Mouse (Mus musculus) stomach, embryonic 14.5 days (tissue): ENCODE results near the gene Fibcd1. TPM values are rescaled to one million over a fixed set of nuclear protein-coding genes. Genes with fewer than 3 reads are reported as not detected.

ENCODE experiments used
- ATAC-seq: fragments of 200-750 bp; cut with Nextera tagmentation; 2 replicates; pipeline ENCODE4 v1.8.0; 2017; ENCODE audit warnings: low read depth, moderate TSS enrichment; ENCODE audit not compliant: insufficient number of reproducible peaks, insufficient read depth, low FRiP score
- H3K27ac ChIP-seq: fragments of 300-500 bp; sonication (generic); 2 replicates; pipeline ENCODE4 v1.5.1; 2014; ENCODE audit warnings: mild to moderate bottlenecking, low read length, moderate library complexity, mixed read lengths
- H3K27me3 ChIP-seq: fragments of 300-500 bp; sonication (generic); 2 replicates; pipeline ENCODE4 v1.6.1; 2014; ENCODE audit warnings: low read length, control low read depth, mixed read lengths; ENCODE audit not compliant: control insufficient read depth, insufficient read depth
- H3K36me3 ChIP-seq: fragments of 300-500 bp; sonication (generic); 2 replicates; pipeline ENCODE4 v1.6.1; 2014; ENCODE audit warnings: mild to moderate bottlenecking, control low read depth, low read length, moderate library complexity, mixed read lengths; ENCODE audit not compliant: control insufficient read depth, insufficient read depth
- H3K4me1 ChIP-seq: fragments of 300-500 bp; sonication (generic); 2 replicates; pipeline ENCODE4 v1.6.1; 2014; ENCODE audit warnings: low read length, control low read depth, mixed read lengths; ENCODE audit not compliant: control insufficient read depth, insufficient read depth
- H3K4me2 ChIP-seq: fragments of 300-500 bp; sonication (generic); replicated peaks from 2 replicates; pipeline ENCODE4 v1.6.1; 2014; ENCODE audit warnings: low read depth, low read length, control low read depth
- H3K4me3 ChIP-seq: fragments of 300-500 bp; sonication (generic); 2 replicates; pipeline ENCODE4 v1.5.1; 2014; ENCODE audit warnings: low read depth, low read length, control low read depth
- H3K9ac ChIP-seq: fragments of 300-500 bp; sonication (generic); replicated peaks from 2 replicates; pipeline ENCODE4 v1.6.1; 2014; ENCODE audit warnings: low read depth, mild to moderate bottlenecking, control low read depth, low read length, moderate library complexity, mixed read lengths
- H3K9me3 ChIP-seq: fragments of 300-500 bp; sonication (generic); 2 replicates; pipeline ENCODE4 v1.6.1; 2016; ENCODE audit warnings: low read depth, low read length, control low read depth; ENCODE audit not compliant: control insufficient read depth
- WGBS: fragments of 180-500 bp; shearing (Covaris S2); extraction: QIAGEN DNeasy Blood & Tissue Kit; methylation state at CpG from one replicate; pipeline ENCODE4 v1.1.7; 2014; 5-methylcytosine and 5-hydroxymethylcytosine counted together
- polyA plus RNA-seq: library from polyadenylated mRNA; unstranded; fragments of >200 nt; fragmentation: Nextera tagmentation; extraction: Ambion mirVana; gene quantifications from 2 replicates; pipeline ENCODE4 v1.2.1, GENCODE M21; 2014

Fibcd1 gene
- 0.10 TPM in 1 of 2 replicates, not detected in the other for polyA plus RNA-seq

GRCm38 (mm10) chr2:31845896-31846691 lies at the start of gene Fibcd1:
Gene Fibcd1, minus strand, starts transcription at chr2:31846005.
- Histone ChIP-seq H3K36me3 (no peaks in the 10 kb centered on the region), H3K27me3 (peaks cover 30% of the 10 kb centered on the region), H3K27ac (no peak within 1 kb of the TSS), H3K4me3 (peak within 1 kb of the TSS; percentile 52), H3K9ac (peak within 1 kb of the TSS; percentile 28; the same call in 1 of the 2 replicates), H3K4me2 (peak within 1 kb of the TSS; percentile 98), H3K4me1 (peaks cover 12% of the 10 kb centered on the region), H3K9me3 (no peaks in the 10 kb centered on the region)
- WGBS: under 1% methylated on average over 68 of the region's 88 CpGs
- ATAC-seq: no peak; the same call in 1 of the 2 replicates

- ATAC-seq: no peak
- 62% methylated on average over 13 of the region's 13 CpGs for WGBS
- no peaks in the 10 kb centered on the region for H3K9me3 ChIP-seq
These were observed 48.5 kb upstream of the Fibcd1 start for GRCm38 (mm10) chr2:31894221-31894870.

GRCm38 (mm10) chr2:31893110-31893669 lies 47.4 kb upstream of the Fibcd1 start:
- Histone ChIP-seq H3K4me3 (no peak overlapping the region), H3K4me2 (no peak overlapping the region), H3K27me3 (0 out of 2 replicates have a peak, but pooled peaks cover 3% of the 10 kb centered on the region), H3K9me3 (no peaks in the 10 kb centered on the region), H3K27ac (no peak overlapping the region), H3K9ac (no peak overlapping the region), H3K4me1 (no peaks in the 10 kb centered on the region), H3K36me3 (no peaks in the 10 kb centered on the region)
- WGBS: 55% methylated on average over 10 of the region's 10 CpGs
- ATAC-seq: no peak

More at GRCm38 (mm10) chr2:31894221-31894870, 48.5 kb upstream of the Fibcd1 start:
- Histone ChIP-seq H3K27me3 (no peaks in the 10 kb centered on the region), H3K4me1 (no peaks in the 10 kb centered on the region), H3K4me2 (no peak overlapping the region), H3K4me3 (no peak overlapping the region), H3K27ac (no peak overlapping the region), H3K36me3 (no peaks in the 10 kb centered on the region), H3K9ac (no peak overlapping the region)

GRCm38 (mm10) chr2:31891219-31891618 lies 45.4 kb upstream of the Fibcd1 start:
- Histone ChIP-seq H3K4me3 (no peak overlapping the region), H3K9ac (no peak overlapping the region), H3K4me1 (peaks cover 5% of the 10 kb centered on the region; the same call in 1 of the 2 replicates), H3K36me3 (no peaks in the 10 kb centered on the region), H3K4me2 (no peak overlapping the region), H3K9me3 (no peaks in the 10 kb centered on the region), H3K27ac (no peak overlapping the region), H3K27me3 (peaks cover 18% of the 10 kb centered on the region)
- no peak for ATAC-seq
- 87% methylated on average over 2 of the region's 2 CpGs for WGBS

- H3K4me3 ChIP-seq: no peak overlapping the region
- no peak for ATAC-seq
- peaks cover 22% of the 10 kb centered on the region for H3K27me3 ChIP-seq
- H3K36me3 ChIP-seq: no peaks in the 10 kb centered on the region
- no peak overlapping the region for H3K4me2 ChIP-seq
- no peaks in the 10 kb centered on the region for H3K9me3 ChIP-seq
- 44% methylated on average over 1 of the region's 1 CpGs for WGBS
- no peak overlapping the region for H3K9ac ChIP-seq
- H3K4me1 ChIP-seq: peaks cover 5% of the 10 kb centered on the region; the same call in 1 of the 2 replicates
- no peak overlapping the region for H3K27ac ChIP-seq
These were observed 43.1 kb upstream of the Fibcd1 start for GRCm38 (mm10) chr2:31888871-31889270.

- 7% methylated on average over 26 of the region's 26 CpGs for WGBS
- ATAC-seq: peak; percentile 70; the same call in 1 of the 2 replicates
- H3K27ac ChIP-seq: no peak within 1 kb of the TSS
- peak within 1 kb of the TSS; percentile 17 for H3K4me3 ChIP-seq
- no peaks in the 10 kb centered on the region for H3K9me3 ChIP-seq
- H3K4me1 ChIP-seq: peaks cover 5% of the 10 kb centered on the region; the same call in 1 of the 2 replicates
- H3K4me2 ChIP-seq: peak within 1 kb of the TSS; percentile 32
- no peaks in the 10 kb centered on the region for H3K36me3 ChIP-seq
- no peak within 1 kb of the TSS for H3K9ac ChIP-seq
- peaks cover 22% of the 10 kb centered on the region for H3K27me3 ChIP-seq
These were observed 41.2 kb upstream of the Fibcd1 start, which contains the start of gene Lamc3 for GRCm38 (mm10) chr2:31887030-31887429. Gene Lamc3, plus strand, starts transcription at chr2:31887291.

GRCm38 (mm10) chr2:31884806-31885205 lies 39.0 kb upstream of the Fibcd1 start:
- 21% methylated on average over 6 of the region's 6 CpGs for WGBS

GRCm38 (mm10) chr2:31883061-31883460 lies 37.3 kb upstream of the Fibcd1 start:
- H3K4me3 ChIP-seq: no peak overlapping the region
- H3K4me2 ChIP-seq: no peak overlapping the region
- H3K9ac ChIP-seq: no peak overlapping the region
- ATAC-seq: no peak
- H3K36me3 ChIP-seq: no peaks in the 10 kb centered on the region
- no peaks in the 10 kb centered on the region for H3K9me3 ChIP-seq
- H3K27me3 ChIP-seq: peaks cover 22% of the 10 kb centered on the region
- WGBS: 42% methylated on average over 4 of the region's 4 CpGs
- H3K4me1 ChIP-seq: peaks cover 5% of the 10 kb centered on the region; the same call in 1 of the 2 replicates
- H3K27ac ChIP-seq: no peak overlapping the region

More at GRCm38 (mm10) chr2:31884806-31885205, 39.0 kb upstream of the Fibcd1 start:
- no peak overlapping the region for H3K9ac ChIP-seq
- no peaks in the 10 kb centered on the region for H3K9me3 ChIP-seq
- no peak overlapping the region for H3K4me3 ChIP-seq
- no peak overlapping the region for H3K27ac ChIP-seq
- ATAC-seq: no peak
- no peak overlapping the region for H3K4me2 ChIP-seq
- no peaks in the 10 kb centered on the region for H3K36me3 ChIP-seq
- H3K27me3 ChIP-seq: peaks cover 22% of the 10 kb centered on the region
- peaks cover 5% of the 10 kb centered on the region; the same call in 1 of the 2 replicates for H3K4me1 ChIP-seq
